Mouse (Mus musculus) testis, adult 2 months (tissue): ENCODE data around the gene 0610030E20Rik. TPM values are rescaled to one million over a fixed set of nuclear protein-coding genes. Genes with fewer than 3 reads are reported as not detected.

ENCODE experiments used
- H3K27ac ChIP-seq: fragments of 200-500 bp; 2 replicates; pipeline ENCODE4 v1.5.1; 2012; ENCODE audit warnings: low read depth, low read length; ENCODE audit not compliant: control insufficient read depth, insufficient read depth
- H3K27me3 ChIP-seq: fragments of 200-500 bp; 2 replicates; pipeline ENCODE4 v1.6.1; 2012; ENCODE audit warnings: mild to moderate bottlenecking, low read length, moderate library complexity; ENCODE audit not compliant: control insufficient read depth, insufficient read depth
- H3K36me3 ChIP-seq: fragments of 200-500 bp; 2 replicates; pipeline ENCODE4 v1.6.1; 2012; ENCODE audit warnings: mild to moderate bottlenecking, low read length; ENCODE audit not compliant: control insufficient read depth, insufficient read depth
- H3K4me1 ChIP-seq: fragments of 200-500 bp; 2 replicates; pipeline ENCODE4 v1.6.1; 2012; ENCODE audit warnings: low read length; ENCODE audit not compliant: control insufficient read depth, insufficient read depth
- H3K4me3 ChIP-seq: fragments of 200-500 bp; 2 replicates; pipeline ENCODE4 v1.5.1; 2012; ENCODE audit warnings: low read depth, mild to moderate bottlenecking, low read length, moderate library complexity, mixed read lengths; ENCODE audit not compliant: control insufficient read depth
- CTCF ChIP-seq: fragments of 200-500 bp; IDR thresholded peaks from 2 replicates; pipeline ENCODE4 v1.5.1; 2012; ENCODE audit warnings: low read depth, mild to moderate bottlenecking, inconsistent platforms, low read length, moderate library complexity; ENCODE audit not compliant: control insufficient read depth, insufficient read depth, insufficient replicate concordance
- POLR2A ChIP-seq: fragments of 200-500 bp; IDR thresholded peaks from 2 replicates; pipeline ENCODE4 v1.6.1; 2012; ENCODE audit warnings: low read depth, mild to moderate bottlenecking, inconsistent platforms, low read length, moderate library complexity; ENCODE audit not compliant: control insufficient read depth
- polyA plus RNA-seq: library from polyadenylated mRNA; depleted of rRNA; stranded (reverse); fragments of >200 nt; gene quantifications from 2 replicates; pipeline ENCODE4 v1.2.3, GENCODE M21; 2012; rRNA removed

The 0610030E20Rik gene
- polyA plus RNA-seq, 1 experiment: 21.5 TPM

DNA sequence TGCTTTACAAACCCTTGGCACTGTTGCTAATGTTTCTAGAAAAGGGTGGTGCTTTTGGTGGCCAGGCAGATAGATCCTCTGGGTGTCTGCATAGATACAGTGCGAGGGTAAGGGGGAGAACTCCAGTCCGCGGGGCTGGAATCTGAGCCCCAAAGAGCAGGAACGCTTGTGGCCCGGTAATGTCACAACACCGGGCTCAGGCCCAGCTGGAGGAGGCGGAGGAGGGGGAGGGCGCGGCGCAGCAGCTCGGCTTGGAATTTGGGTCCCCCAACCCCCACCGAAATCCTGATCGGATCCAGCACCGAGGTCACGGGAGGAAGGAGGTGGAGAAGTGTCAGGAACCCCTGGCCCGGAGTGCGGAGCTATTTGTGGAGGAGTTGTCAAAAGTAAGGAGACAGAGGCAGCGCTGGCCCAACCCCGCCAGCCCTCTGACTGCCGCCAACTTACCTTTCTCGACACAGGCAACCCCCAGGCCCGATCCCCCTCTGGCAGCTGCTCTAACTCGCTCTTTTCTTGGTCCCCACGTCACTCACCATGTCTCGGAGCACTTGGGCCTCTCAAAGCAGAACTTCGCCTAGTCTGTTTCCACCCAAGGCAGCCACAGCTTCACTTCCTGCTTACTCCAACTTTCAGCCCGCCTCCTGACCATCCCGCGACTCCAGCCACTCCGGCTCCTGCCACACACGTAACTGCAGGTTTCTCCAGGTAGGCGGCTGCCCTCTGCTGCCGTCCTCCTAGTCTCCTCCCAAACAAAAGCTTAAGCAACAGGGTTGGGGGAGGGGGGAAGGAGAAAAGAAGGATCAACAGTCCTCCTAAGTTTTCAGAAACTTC lies 43.0 kb downstream of the 0610030E20Rik start, which contains the start of gene Vamp8:
Gene Vamp8 (minus strand): TSS at position 763 of the 831 bp plus-strand sequence.
- TF ChIP-seq POLR2A (peak; percentile 28), CTCF (no peak)
- Histone ChIP-seq H3K27ac (peak within 1 kb of the TSS; percentile 80), H3K27me3 (no peaks in the 10 kb centered on the region), H3K4me1 (peaks cover 19% of the 10 kb centered on the region), H3K36me3 (no peaks in the 10 kb centered on the region), H3K4me3 (peak within 1 kb of the TSS; percentile 86)

DNA sequence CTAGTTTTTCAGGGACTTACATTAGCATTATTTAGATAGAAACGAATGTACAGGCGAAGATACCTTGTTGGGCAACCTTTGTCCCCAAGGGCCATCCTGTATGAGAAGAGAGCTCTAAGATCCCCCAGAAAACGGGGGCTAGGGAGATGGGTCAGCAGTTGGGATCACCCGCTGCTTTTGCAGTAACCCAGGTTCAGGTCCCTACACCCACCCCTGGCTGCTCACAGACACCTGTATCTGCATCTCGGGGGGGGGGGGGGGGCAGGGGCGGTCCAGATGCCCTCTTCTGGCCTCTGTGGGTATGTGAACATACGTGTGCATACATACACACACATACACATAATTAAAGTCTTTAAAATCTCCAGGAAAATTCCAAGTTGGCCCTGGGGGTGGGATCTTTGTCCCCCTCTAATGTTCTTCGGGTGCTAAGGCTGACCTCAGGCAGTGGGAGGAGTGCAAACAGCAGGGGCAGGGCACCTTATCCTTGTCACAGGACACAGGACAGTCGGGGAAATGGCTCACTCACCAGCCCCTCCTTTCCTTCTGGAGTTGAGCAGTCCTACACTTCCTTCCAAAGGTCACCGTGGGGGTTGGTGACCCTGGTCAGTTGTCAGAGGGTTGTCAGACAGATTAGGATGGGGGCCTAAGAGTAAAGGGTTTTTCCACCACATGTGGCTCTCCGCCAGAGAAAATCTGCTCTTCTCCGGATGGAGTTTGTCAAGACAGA lies 43.8 kb downstream of the 0610030E20Rik start:
- TF ChIP-seq CTCF (no peak), POLR2A (no peak)
- Histone ChIP-seq H3K36me3 (no peaks in the 10 kb centered on the region), H3K4me1 (peaks cover 19% of the 10 kb centered on the region), H3K27ac (peak overlapping the region; percentile 80), H3K4me3 (peak overlapping the region; percentile 86), H3K27me3 (no peaks in the 10 kb centered on the region)

DNA sequence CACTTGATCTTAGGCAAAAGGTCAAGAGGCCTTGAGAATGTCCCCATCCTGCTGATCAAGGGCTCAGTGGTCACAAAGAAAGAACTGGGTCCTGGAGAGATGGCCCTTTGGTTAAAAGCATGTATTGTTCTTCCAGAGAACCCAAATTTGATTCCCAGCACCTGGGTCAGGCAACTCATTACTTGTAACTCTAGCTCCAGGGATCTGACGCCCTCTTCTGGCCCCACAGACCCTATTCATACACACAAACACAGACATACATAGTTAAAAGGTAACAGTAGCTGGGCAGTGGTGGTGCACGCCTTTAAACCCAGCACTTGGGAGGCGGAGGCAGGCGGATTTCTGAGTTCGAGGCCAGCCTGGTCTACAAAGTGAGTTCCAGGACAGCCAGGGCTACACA lies 45.2 kb downstream of the 0610030E20Rik start:
- TF ChIP-seq CTCF (no peak), POLR2A (no peak)
- peaks cover 19% of the 10 kb centered on the region for H3K4me1 ChIP-seq
- H3K4me3 ChIP-seq: no peak overlapping the region
- no peaks in the 10 kb centered on the region for H3K27me3 ChIP-seq
- H3K27ac ChIP-seq: no peak overlapping the region
- no peaks in the 10 kb centered on the region for H3K36me3 ChIP-seq

DNA sequence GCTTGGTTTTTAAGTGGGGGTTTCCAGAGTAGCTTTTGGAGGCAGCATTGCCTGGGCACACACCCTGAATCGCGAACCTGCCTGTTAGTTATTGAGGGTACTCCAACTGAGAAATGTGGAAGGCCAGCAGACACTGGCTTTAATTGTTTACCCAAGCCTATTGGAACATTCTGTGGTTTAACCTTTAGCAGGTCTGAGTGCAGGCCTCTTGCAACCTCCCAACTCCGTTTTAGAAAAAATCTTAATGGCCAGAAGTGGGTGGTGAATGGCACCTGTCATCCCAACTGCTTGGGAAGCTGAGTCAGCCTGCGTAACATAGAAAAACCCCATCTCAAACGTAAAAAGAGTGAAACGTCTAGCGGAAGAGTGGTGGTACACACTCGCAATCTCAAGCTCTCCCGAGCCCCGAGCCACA lies 49.7 kb downstream of the 0610030E20Rik start:
- H3K4me1 ChIP-seq: no peaks in the 10 kb centered on the region
- H3K36me3 ChIP-seq: no peaks in the 10 kb centered on the region
- no peak overlapping the region for H3K27ac ChIP-seq
- no peaks in the 10 kb centered on the region for H3K27me3 ChIP-seq
- H3K4me3 ChIP-seq: no peak overlapping the region
- TF ChIP-seq CTCF (no peak), POLR2A (no peak)

DNA sequence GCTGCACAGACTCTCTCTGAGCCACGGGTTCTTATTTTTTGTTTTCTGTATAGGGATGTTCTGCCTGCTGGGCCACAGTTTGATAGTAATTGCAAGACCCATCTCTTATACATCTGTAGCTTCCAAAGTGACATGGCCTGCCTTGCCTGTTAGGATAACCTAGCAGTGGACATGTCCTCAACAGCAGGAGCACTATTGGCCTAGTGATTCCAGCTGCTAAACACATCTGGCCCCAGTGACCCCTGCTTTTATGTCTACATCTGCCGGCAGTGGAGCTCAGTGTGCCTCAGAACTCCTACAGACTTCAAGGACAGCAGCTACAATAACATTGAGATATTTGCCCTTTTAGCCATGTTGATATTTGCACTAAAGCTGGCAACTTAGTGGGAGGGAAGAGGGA lies 52.9 kb downstream of the 0610030E20Rik start:
- Histone ChIP-seq H3K27me3 (no peaks in the 10 kb centered on the region), H3K4me1 (no peaks in the 10 kb centered on the region), H3K27ac (no peak overlapping the region), H3K36me3 (no peaks in the 10 kb centered on the region), H3K4me3 (no peak overlapping the region)
- TF ChIP-seq POLR2A (no peak), CTCF (no peak)

DNA sequence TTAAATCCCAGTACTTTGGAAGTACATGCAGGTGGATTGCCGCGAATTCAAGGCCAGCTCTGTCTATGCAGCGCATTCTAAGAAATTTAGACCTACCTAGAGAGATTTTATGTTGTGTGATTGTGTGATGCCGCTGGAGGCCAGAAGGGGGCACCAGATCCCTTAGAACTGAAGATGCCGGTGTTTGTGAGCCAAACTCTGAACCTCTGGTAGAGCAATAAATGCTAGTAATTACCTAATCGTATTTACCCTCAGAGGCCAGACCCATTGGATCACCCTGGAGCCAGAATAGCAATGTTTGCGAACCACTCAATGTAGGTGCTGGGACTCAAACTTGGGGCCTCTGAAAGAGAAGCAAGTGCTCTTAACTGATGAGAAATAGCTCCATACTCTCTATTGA lies 54.8 kb downstream of the 0610030E20Rik start:
- no peaks in the 10 kb centered on the region for H3K36me3 ChIP-seq
- H3K4me1 ChIP-seq: no peaks in the 10 kb centered on the region
- no peak overlapping the region for H3K4me3 ChIP-seq
- no peak for TF ChIP-seq POLR2A
- TF ChIP-seq CTCF: peak; percentile 65; the same call in 1 of the 2 replicates
- H3K27me3 ChIP-seq: no peaks in the 10 kb centered on the region
- no peak overlapping the region for H3K27ac ChIP-seq

Other genes starting within 250 kb of the 0610030E20Rik start
- 21.0 and 27.7 TPM in 2 replicates for gene St3gal5, start 249.7 kb upstream of the 0610030E20Rik start, polyA plus RNA-seq
- 390 and 420 TPM in 2 replicates for gene Atoh8, start 111.7 kb upstream of the 0610030E20Rik start, polyA plus RNA-seq
- gene Sftpb, start 42.7 kb upstream of the 0610030E20Rik start, polyA plus RNA-seq: 0.06 and 0.16 TPM in 2 replicates
- 29.0 and 29.3 TPM in 2 replicates for gene Usp39, start 2.1 kb upstream of the 0610030E20Rik start, polyA plus RNA-seq
- gene Tmem150a, start 8.1 kb downstream of the 0610030E20Rik start, polyA plus RNA-seq: 6.6 and 8.7 TPM in 2 replicates
- gene Rnf181, start 19.6 kb downstream of the 0610030E20Rik start, polyA plus RNA-seq: 284 and 298 TPM in 2 replicates
- gene Vamp5, start 33.2 kb downstream of the 0610030E20Rik start, polyA plus RNA-seq: 25.8 and 26.6 TPM in 2 replicates
- 14.8 and 16.0 TPM in 2 replicates for gene Vamp8, start 43.4 kb downstream of the 0610030E20Rik start, polyA plus RNA-seq
- gene Ggcx, start 67.0 kb downstream of the 0610030E20Rik start, polyA plus RNA-seq: 4.0 and 4.1 TPM in 2 replicates
- 55.5 and 67.4 TPM in 2 replicates for gene Mat2a, start 92.2 kb downstream of the 0610030E20Rik start, polyA plus RNA-seq
- gene Sh2d6, start 174.4 kb downstream of the 0610030E20Rik start, polyA plus RNA-seq: 76.8 and 77.0 TPM in 2 replicates
- gene Capg, start 197.1 kb downstream of the 0610030E20Rik start, polyA plus RNA-seq: 1.3 and 4.1 TPM in 2 replicates